Mouse (Mus musculus): ENCODE measurements around the gene Tshz2. TPM values are rescaled to one million over a fixed set of nuclear protein-coding genes. Genes with fewer than 3 reads are reported as not detected.

Tshz2 gene
- polyA plus RNA-seq, 1 experiment from 2014 or later: 32.0 TPM

DNA sequence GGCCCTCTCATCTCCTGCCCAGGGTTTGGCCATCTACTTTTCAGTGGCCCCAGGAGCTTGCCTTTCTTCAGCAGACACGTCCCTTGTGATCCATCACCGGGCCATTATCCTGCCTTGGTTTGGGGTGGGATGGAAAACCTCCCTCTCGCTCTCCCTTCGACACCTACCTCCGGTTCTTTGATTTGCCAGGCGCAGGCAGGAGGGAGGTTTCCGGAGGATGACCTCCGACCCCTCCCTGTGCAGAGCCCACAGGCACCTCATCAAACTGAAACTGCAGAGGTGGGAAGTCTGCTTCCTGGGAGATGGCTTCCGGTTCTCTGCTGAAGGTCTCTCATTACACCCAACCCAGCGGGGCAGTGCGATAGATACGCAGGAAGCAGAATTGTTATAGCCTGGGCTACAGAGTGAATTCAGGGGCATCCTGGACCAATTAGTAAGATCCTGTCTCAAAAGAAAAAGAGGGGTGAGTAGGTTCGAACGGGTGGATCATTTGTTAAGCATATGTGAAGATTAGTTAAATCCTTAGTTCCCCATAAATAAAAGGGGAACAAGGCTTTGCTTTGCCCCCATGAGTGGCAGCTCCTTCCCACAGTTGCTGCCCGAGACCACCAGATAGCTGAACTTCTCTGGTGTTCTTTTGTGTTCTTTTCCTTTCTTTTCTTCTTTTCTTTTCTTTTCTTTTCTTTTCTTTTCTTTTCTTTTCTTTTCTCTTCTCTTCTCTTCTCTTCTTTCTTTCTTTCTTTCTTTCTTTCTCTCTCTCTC is 70.1 kb downstream of the Tshz2 start:
- H3K4me3 ChIP-seq (ENCODE audit: low read length): no peak overlapping the region
- WGBS: 54% methylated on average over 15 of the region's 15 CpGs
- H3K4me1 ChIP-seq (ENCODE audit: control insufficient read depth, insufficient read depth, low read depth, low read length): no peaks in the 10 kb centered on the region
- no peak overlapping the region for H3K9ac ChIP-seq (ENCODE audit: low read depth, low read length)
- H3K4me2 ChIP-seq (ENCODE audit: low read length): no peak overlapping the region
- no peaks in the 10 kb centered on the region for H3K27me3 ChIP-seq (replicated peaks; ENCODE audit: control insufficient read depth, insufficient read depth, low read length)
- H3K9me3 ChIP-seq (ENCODE audit: control insufficient read depth, low read length): no peaks in the 10 kb centered on the region
- no peak for ATAC-seq
- H3K36me3 ChIP-seq (ENCODE audit: control insufficient read depth, insufficient read depth, low read length): no peaks in the 10 kb centered on the region
- H3K27ac ChIP-seq (ENCODE audit: low read depth, low read length): no peak overlapping the region

- no peaks in the 10 kb centered on the region for H3K27me3 ChIP-seq (replicated peaks; ENCODE audit: control insufficient read depth, insufficient read depth, low read length)
- H3K36me3 ChIP-seq (ENCODE audit: control insufficient read depth, insufficient read depth, low read length): no peaks in the 10 kb centered on the region
- WGBS: 31% methylated on average over 18 of the region's 18 CpGs
- H3K4me2 ChIP-seq (ENCODE audit: low read length): peak overlapping the region; percentile 8
- no peak overlapping the region for H3K27ac ChIP-seq (ENCODE audit: low read depth, low read length)
- ATAC-seq: peak; percentile 69; the same call in 1 of the 2 replicates
- H3K9ac ChIP-seq (ENCODE audit: low read depth, low read length): no peak overlapping the region
- peaks cover 13% of the 10 kb centered on the region for H3K4me1 ChIP-seq (ENCODE audit: control insufficient read depth, insufficient read depth, low read depth, low read length)
- no peak overlapping the region for H3K4me3 ChIP-seq (ENCODE audit: low read length)
- no peaks in the 10 kb centered on the region for H3K9me3 ChIP-seq (ENCODE audit: control insufficient read depth, low read length)
Measured at GRCm38 (mm10) chr2:169721793-169722326, 89.0 kb downstream of the Tshz2 start.

DNA sequence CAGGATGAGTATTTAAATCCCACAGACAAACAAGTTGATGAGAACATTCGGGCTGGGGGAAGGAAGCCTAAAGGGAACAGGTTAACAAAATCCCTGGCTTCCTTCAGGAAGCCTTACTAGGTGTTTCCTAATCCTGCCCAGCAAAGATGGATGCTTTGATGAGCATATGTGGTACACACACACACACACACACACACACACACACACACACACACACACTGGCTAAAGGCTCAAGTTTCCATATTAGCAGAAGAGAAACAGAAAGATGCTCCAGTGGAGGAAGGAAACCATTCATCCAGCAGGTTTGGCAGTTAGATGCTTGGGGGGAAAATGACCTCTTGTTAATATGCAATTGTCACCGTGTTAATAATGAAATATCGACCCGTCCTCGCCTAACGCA is 89.5 kb downstream of the Tshz2 start:
- Histone ChIP-seq H3K4me1 (ENCODE audit: control insufficient read depth, insufficient read depth, low read depth, low read length) (peaks cover 13% of the 10 kb centered on the region), H3K9ac (ENCODE audit: low read depth, low read length) (no peak overlapping the region), H3K27me3 (replicated peaks; ENCODE audit: control insufficient read depth, insufficient read depth, low read length) (no peaks in the 10 kb centered on the region), H3K4me2 (ENCODE audit: low read length) (no peak overlapping the region), H3K36me3 (ENCODE audit: control insufficient read depth, insufficient read depth, low read length) (no peaks in the 10 kb centered on the region), H3K27ac (ENCODE audit: low read depth, low read length) (no peak overlapping the region), H3K4me3 (ENCODE audit: low read length) (no peak overlapping the region), H3K9me3 (ENCODE audit: control insufficient read depth, low read length) (no peaks in the 10 kb centered on the region)
- no peak for ATAC-seq
- WGBS: 59% methylated on average over 6 of the region's 6 CpGs

DNA sequence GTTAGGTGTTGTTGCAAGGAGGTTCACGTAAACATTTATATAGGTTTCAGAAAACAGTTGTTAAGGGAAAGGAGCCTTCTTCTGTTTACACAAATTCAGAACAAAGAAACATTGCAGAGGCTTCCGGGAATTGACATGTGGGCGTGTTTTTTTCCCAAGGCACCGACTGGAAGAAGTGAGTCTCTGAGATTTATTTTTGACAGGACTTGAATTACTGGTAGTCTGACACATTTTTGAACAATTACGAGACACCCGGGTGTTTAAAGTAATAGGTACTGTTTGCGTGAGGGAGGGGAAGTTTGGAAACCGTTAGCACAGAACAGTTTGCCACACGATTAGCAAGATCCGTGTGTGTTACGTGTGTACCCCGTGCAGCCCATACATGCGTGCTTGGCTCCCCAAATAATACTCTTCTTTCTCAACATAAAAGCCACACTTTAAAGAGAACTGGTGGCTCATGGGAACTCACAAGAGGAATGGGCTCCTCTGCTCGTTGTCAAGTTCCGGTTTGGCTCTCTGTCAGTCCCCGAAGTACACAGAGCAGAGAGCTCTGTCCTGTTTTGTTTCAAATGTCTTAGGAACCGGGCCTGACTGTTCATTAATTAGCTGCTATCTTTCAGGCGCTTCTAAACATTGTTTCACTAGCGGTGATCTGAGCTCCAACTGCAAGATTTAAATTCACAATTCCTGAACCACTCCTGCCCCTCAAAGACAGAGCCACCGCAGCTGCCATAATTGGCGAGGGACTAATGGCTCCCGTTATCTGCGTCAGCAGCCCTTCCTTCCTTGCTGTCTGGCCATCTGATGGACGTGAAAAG is 91.0 kb downstream of the Tshz2 start:
- Histone ChIP-seq H3K27me3 (replicated peaks; ENCODE audit: control insufficient read depth, insufficient read depth, low read length) (no peaks in the 10 kb centered on the region), H3K4me2 (ENCODE audit: low read length) (no peak overlapping the region), H3K36me3 (ENCODE audit: control insufficient read depth, insufficient read depth, low read length) (no peaks in the 10 kb centered on the region), H3K27ac (ENCODE audit: low read depth, low read length) (peak overlapping the region; percentile 7; the same call in 1 of the 2 replicates), H3K4me3 (ENCODE audit: low read length) (no peak overlapping the region), H3K9me3 (ENCODE audit: control insufficient read depth, low read length) (no peaks in the 10 kb centered on the region), H3K4me1 (ENCODE audit: control insufficient read depth, insufficient read depth, low read depth, low read length) (peaks cover 13% of the 10 kb centered on the region), H3K9ac (ENCODE audit: low read depth, low read length) (peak overlapping the region; percentile 17; the same call in 1 of the 2 replicates)
- WGBS: 53% methylated on average over 24 of the region's 24 CpGs
- peak; percentile 29; the same call in 1 of the 2 replicates for ATAC-seq

DNA sequence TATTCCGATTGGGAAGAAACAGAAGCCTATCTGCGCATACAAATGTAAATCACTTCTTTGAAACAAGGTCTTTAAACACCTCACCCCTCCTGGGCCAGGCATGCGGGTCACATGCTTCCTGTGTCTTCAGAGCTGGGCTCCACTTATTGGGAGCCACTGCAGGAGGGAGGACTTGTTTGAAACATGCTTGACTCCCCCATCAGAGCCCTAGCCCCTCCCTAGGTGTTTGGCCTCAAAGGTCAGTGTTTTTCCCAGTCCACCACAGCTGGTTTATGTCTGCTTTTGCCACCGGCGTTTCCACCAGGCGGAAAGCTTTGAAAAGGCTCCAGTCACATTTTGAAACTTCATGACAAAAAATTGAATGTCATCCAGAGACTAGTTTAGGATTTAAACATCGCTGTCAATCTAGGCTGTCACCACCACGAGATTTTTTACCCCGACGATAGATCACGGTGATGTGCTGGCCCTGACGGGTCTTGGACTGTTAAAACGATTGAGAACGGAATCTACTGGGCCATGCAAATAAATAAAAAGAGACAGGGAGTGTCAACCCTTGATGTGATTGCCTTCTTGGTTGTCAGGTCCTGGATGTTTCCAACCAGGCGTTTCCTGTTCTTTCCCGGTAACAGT is 96.0 kb downstream of the Tshz2 start:
- H3K9ac ChIP-seq (ENCODE audit: low read depth, low read length): no peak overlapping the region
- ATAC-seq: no peak
- WGBS: 66% methylated on average over 16 of the region's 16 CpGs
- H3K36me3 ChIP-seq (ENCODE audit: control insufficient read depth, insufficient read depth, low read length): no peaks in the 10 kb centered on the region
- H3K4me2 ChIP-seq (ENCODE audit: low read length): no peak overlapping the region
- no peak overlapping the region for H3K27ac ChIP-seq (ENCODE audit: low read depth, low read length)
- H3K9me3 ChIP-seq (ENCODE audit: control insufficient read depth, low read length): no peaks in the 10 kb centered on the region
- peaks cover 4% of the 10 kb centered on the region; the same call in 1 of the 2 replicates for H3K4me1 ChIP-seq (ENCODE audit: control insufficient read depth, insufficient read depth, low read depth, low read length)
- no peak overlapping the region for H3K4me3 ChIP-seq (ENCODE audit: low read length)
- H3K27me3 ChIP-seq (replicated peaks; ENCODE audit: control insufficient read depth, insufficient read depth, low read length): no peaks in the 10 kb centered on the region

GRCm38 (mm10) chr2:169730551-169730996 is 97.8 kb downstream of the Tshz2 start:
- 68% methylated on average over 7 of the region's 7 CpGs for WGBS
- no peak overlapping the region for H3K4me3 ChIP-seq (ENCODE audit: low read length)
- H3K27ac ChIP-seq (ENCODE audit: low read depth, low read length): no peak overlapping the region
- H3K36me3 ChIP-seq (ENCODE audit: control insufficient read depth, insufficient read depth, low read length): no peaks in the 10 kb centered on the region
- ATAC-seq: no peak
- H3K4me1 ChIP-seq (ENCODE audit: control insufficient read depth, insufficient read depth, low read depth, low read length): 0 out of 2 replicates have a peak, but pooled peaks cover 2% of the 10 kb centered on the region
- no peaks in the 10 kb centered on the region for H3K9me3 ChIP-seq (ENCODE audit: control insufficient read depth, low read length)
- H3K27me3 ChIP-seq (replicated peaks; ENCODE audit: control insufficient read depth, insufficient read depth, low read length): no peaks in the 10 kb centered on the region
- no peak overlapping the region for H3K9ac ChIP-seq (ENCODE audit: low read depth, low read length)
- H3K4me2 ChIP-seq (ENCODE audit: low read length): no peak overlapping the region

GRCm38 (mm10) chr2:169734053-169734452 is 101.2 kb downstream of the Tshz2 start:
- Histone ChIP-seq H3K4me2 (ENCODE audit: low read length) (no peak overlapping the region), H3K27ac (ENCODE audit: low read depth, low read length) (no peak overlapping the region), H3K36me3 (ENCODE audit: control insufficient read depth, insufficient read depth, low read length) (no peaks in the 10 kb centered on the region), H3K27me3 (replicated peaks; ENCODE audit: control insufficient read depth, insufficient read depth, low read length) (no peaks in the 10 kb centered on the region), H3K9ac (ENCODE audit: low read depth, low read length) (no peak overlapping the region), H3K9me3 (ENCODE audit: control insufficient read depth, low read length) (no peaks in the 10 kb centered on the region), H3K4me3 (ENCODE audit: low read length) (no peak overlapping the region), H3K4me1 (ENCODE audit: control insufficient read depth, insufficient read depth, low read depth, low read length) (0 out of 2 replicates have a peak, but pooled peaks cover 2% of the 10 kb centered on the region)
- WGBS: 44% methylated on average over 7 of the region's 7 CpGs
- no peak for ATAC-seq

GRCm38 (mm10) chr2:169735475-169736406 is 102.9 kb downstream of the Tshz2 start:
- no peaks in the 10 kb centered on the region for H3K36me3 ChIP-seq (ENCODE audit: control insufficient read depth, insufficient read depth, low read length)
- H3K4me3 ChIP-seq (ENCODE audit: low read length): no peak overlapping the region
- no peak overlapping the region for H3K27ac ChIP-seq (ENCODE audit: low read depth, low read length)
- H3K4me1 ChIP-seq (ENCODE audit: control insufficient read depth, insufficient read depth, low read depth, low read length): 0 out of 2 replicates have a peak, but pooled peaks cover 2% of the 10 kb centered on the region
- ATAC-seq: peak; percentile 70; the same call in 1 of the 2 replicates
- no peaks in the 10 kb centered on the region for H3K27me3 ChIP-seq (replicated peaks; ENCODE audit: control insufficient read depth, insufficient read depth, low read length)
- peak overlapping the region; percentile 3; the same call in 1 of the 2 replicates for H3K4me2 ChIP-seq (ENCODE audit: low read length)
- WGBS: 78% methylated on average over 26 of the region's 26 CpGs
- no peaks in the 10 kb centered on the region for H3K9me3 ChIP-seq (ENCODE audit: control insufficient read depth, low read length)
- no peak overlapping the region for H3K9ac ChIP-seq (ENCODE audit: low read depth, low read length)
